Mouse (Mus musculus) embryonic facial prominence, embryonic 10.5 days (tissue): ENCODE results near the gene Tex36. TPM values are rescaled to one million over a fixed set of nuclear protein-coding genes. Genes with fewer than 3 reads are reported as not detected.

Experiments used
- DNase-seq: peaks from one replicate; pipeline ENCODE4 v3.0.0-alpha.2; 2017; ENCODE audit warnings: low spot score
- H3K27ac ChIP-seq: fragments of 300-500 bp; sonication (generic); replicated peaks from 2 replicates; pipeline ENCODE4 v1.5.1; 2016; ENCODE audit warnings: mild to moderate bottlenecking
- H3K27me3 ChIP-seq: fragments of 300-500 bp; sonication (generic); replicated peaks from 2 replicates; pipeline ENCODE4 v1.6.1; 2016; ENCODE audit warnings: low read depth, mild to moderate bottlenecking; ENCODE audit not compliant: poor library complexity, severe bottlenecking
- H3K36me3 ChIP-seq: fragments of 300-500 bp; sonication (generic); replicated peaks from 2 replicates; pipeline ENCODE4 v1.6.1; 2016; ENCODE audit warnings: mild to moderate bottlenecking, moderate library complexity
- H3K4me1 ChIP-seq: fragments of 300-500 bp; sonication (generic); 2 replicates; pipeline ENCODE4 v1.6.1; 2016
- H3K4me3 ChIP-seq: fragments of 300-500 bp; sonication (generic); 2 replicates; pipeline ENCODE4 v1.5.1; 2016; ENCODE audit warnings: mild to moderate bottlenecking, moderate library complexity
- H3K9me3 ChIP-seq: fragments of 300-500 bp; sonication (generic); 2 replicates; pipeline ENCODE4 v1.6.1; 2016; ENCODE audit warnings: mild to moderate bottlenecking
- WGBS: fragments of 180-500 bp; shearing (Covaris S2); methylation state at CpG from one replicate; pipeline ENCODE4 v1.1.7; 2016; 5-methylcytosine and 5-hydroxymethylcytosine counted together
- polyA plus RNA-seq: library from polyadenylated mRNA; unstranded; fragments of >200 nt; fragmentation: Nextera tagmentation; extraction: Ambion mirVana; gene quantifications from 2 replicates; pipeline ENCODE4 v1.2.1, GENCODE M21; 2016

Gene Tex36
- polyA plus RNA-seq, 1 experiment from 2014 or later: not detected

DNA sequence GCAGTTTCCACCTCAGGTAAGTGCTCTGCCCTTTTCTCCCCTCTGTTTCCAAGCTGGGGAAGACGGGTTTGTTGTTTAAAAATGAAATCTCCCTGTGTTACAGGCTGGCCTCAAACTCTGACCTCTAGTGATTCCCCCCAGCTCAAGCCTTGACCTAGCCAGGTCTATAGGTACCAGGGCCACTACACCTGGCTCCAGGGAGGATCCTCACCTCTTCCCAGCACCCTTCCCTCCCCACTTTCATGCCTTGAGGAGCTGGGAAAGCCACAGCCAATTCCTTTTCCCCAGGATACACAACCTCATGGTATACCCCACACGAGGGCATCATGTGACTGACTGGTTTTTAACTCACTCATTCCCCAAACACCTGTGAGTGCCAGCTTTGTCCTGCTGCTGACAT, 57.0 kb downstream of the Tex36 start:
- H3K27ac ChIP-seq: no peak overlapping the region
- no peaks in the 10 kb centered on the region for H3K36me3 ChIP-seq
- no peaks in the 10 kb centered on the region for H3K27me3 ChIP-seq
- no peaks in the 10 kb centered on the region for H3K4me1 ChIP-seq
- 68% methylated on average over 2 of the region's 2 CpGs for WGBS
- no peak overlapping the region for H3K4me3 ChIP-seq
- no peaks in the 10 kb centered on the region for H3K9me3 ChIP-seq
- DNase-seq: no peak

DNA sequence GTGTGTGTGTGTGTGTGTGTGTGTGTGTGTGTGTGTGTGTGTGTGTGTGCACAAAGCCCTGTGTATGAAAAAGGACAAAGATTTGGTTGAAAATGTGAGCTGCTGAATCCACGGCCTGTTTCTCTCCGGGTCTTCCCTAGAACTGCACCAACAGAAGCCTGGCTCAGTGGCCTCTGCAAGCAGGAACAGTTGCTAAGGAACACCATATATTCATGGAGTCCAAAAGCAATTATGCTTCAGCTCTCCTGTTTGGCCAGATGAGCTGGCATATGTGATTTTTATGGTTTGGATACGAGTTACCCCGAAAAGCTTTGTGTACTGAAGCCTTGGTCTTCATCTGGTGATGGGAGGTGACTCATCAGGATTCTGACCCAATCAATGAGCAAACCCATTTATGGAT, 58.8 kb downstream of the Tex36 start:
- Histone ChIP-seq H3K27ac (no peak overlapping the region), H3K27me3 (no peaks in the 10 kb centered on the region), H3K36me3 (no peaks in the 10 kb centered on the region), H3K4me3 (no peak overlapping the region), H3K9me3 (no peaks in the 10 kb centered on the region), H3K4me1 (no peaks in the 10 kb centered on the region)
- 95% methylated on average over 4 of the region's 4 CpGs for WGBS
- DNase-seq: no peak

DNA sequence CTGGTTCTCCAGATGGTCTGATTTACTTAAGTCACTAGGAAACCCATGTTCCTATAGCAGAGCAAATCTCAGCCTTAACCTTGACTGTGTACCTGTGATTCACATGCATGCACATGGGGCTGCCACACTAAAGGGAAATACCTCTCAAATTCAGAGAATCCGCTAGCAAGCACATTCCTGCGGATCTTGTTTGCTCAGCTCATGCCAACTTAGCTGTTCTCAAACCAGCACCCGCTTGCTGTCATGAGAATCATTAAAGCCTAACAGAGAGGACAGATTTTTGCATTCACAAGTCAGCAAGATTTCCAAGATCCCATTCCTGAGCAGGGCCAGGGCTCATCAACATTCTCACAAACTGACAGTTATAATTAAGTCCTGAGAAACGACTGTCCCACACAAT, 64.6 kb downstream of the Tex36 start:
- no peaks in the 10 kb centered on the region for H3K27me3 ChIP-seq
- no peak overlapping the region for H3K4me3 ChIP-seq
- no peak for DNase-seq
- no peak overlapping the region for H3K27ac ChIP-seq
- no peaks in the 10 kb centered on the region for H3K4me1 ChIP-seq
- no peaks in the 10 kb centered on the region for H3K9me3 ChIP-seq
- 83% methylated on average over 4 of the region's 4 CpGs for WGBS
- no peaks in the 10 kb centered on the region for H3K36me3 ChIP-seq

Other genes starting within 250 kb of the Tex36 start
- gene Edrf1, start 35.4 kb upstream of the Tex36 start, polyA plus RNA-seq: 27.0 and 29.7 TPM in 2 replicates
- gene Mmp21, start 77.9 kb upstream of the Tex36 start, polyA plus RNA-seq: 0.07 and 0.15 TPM in 2 replicates
- gene Bccip, start 107.2 kb upstream of the Tex36 start, polyA plus RNA-seq: 194 and 216 TPM in 2 replicates
- 32.2 and 32.8 TPM in 2 replicates for gene Uros, start 107.9 kb upstream of the Tex36 start, polyA plus RNA-seq
- 0.36 and 0.58 TPM in 2 replicates for gene Fank1, start 174.7 kb upstream of the Tex36 start, polyA plus RNA-seq
- gene Dhx32, start 180.6 kb upstream of the Tex36 start, polyA plus RNA-seq: 34.9 and 38.5 TPM in 2 replicates